Mouse (Mus musculus): ENCODE data around the gene Olfr748. TPM values are rescaled to one million over a fixed set of nuclear protein-coding genes. Genes with fewer than 3 reads are reported as not detected.

The Olfr748 gene
- polyA plus RNA-seq, 1 experiment from 2014 or later, result not detected

Other genes with a start within 250 kb of the Olfr748 start
- not detected in 2 replicates for gene Olfr741, start 234.6 kb upstream of the Olfr748 start, polyA plus RNA-seq (2015; fragmentation: Nextera tagmentation; extraction: Ambion mirVana)
- gene Olfr742, start 203.8 kb upstream of the Olfr748 start, polyA plus RNA-seq (2015; fragmentation: Nextera tagmentation; extraction: Ambion mirVana), result not detected in 2 replicates
- not detected in 2 replicates for gene Olfr743, start 185.5 kb upstream of the Olfr748 start, polyA plus RNA-seq (2015; fragmentation: Nextera tagmentation; extraction: Ambion mirVana)
- not detected in 2 replicates for gene Olfr744, start 92.5 kb upstream of the Olfr748 start, polyA plus RNA-seq (2015; fragmentation: Nextera tagmentation; extraction: Ambion mirVana)
- gene Olfr745, start 68.0 kb upstream of the Olfr748 start, polyA plus RNA-seq (2015; fragmentation: Nextera tagmentation; extraction: Ambion mirVana), result not detected in 2 replicates
- not detected in 2 replicates for gene Olfr746, start 60.3 kb upstream of the Olfr748 start, polyA plus RNA-seq (2015; fragmentation: Nextera tagmentation; extraction: Ambion mirVana)
- not detected in 2 replicates for gene Olfr747, start 14.2 kb upstream of the Olfr748 start, polyA plus RNA-seq (2015; fragmentation: Nextera tagmentation; extraction: Ambion mirVana)
- gene Olfr749, start 37.7 kb downstream of the Olfr748 start, polyA plus RNA-seq (2015; fragmentation: Nextera tagmentation; extraction: Ambion mirVana), result not detected in 2 replicates
- 14.6 TPM in 2 replicates for gene Ttc5, start 78.1 kb downstream of the Olfr748 start, polyA plus RNA-seq (2015; fragmentation: Nextera tagmentation; extraction: Ambion mirVana)
- not detected in 2 replicates for gene Ccnb1ip1, start 100.4 kb downstream of the Olfr748 start, polyA plus RNA-seq (2015; fragmentation: Nextera tagmentation; extraction: Ambion mirVana)
- gene Parp2, start 100.5 kb downstream of the Olfr748 start, polyA plus RNA-seq (2015; fragmentation: Nextera tagmentation; extraction: Ambion mirVana), result 28.9 and 31.0 TPM in 2 replicates
- gene Tep1, start 163.2 kb downstream of the Olfr748 start, polyA plus RNA-seq (2015; fragmentation: Nextera tagmentation; extraction: Ambion mirVana), result 3.2 and 3.7 TPM in 2 replicates
- gene Klhl33, start 190.1 kb downstream of the Olfr748 start, polyA plus RNA-seq (2015; fragmentation: Nextera tagmentation; extraction: Ambion mirVana), result 0.08 and 0.11 TPM in 2 replicates
- 53.3 and 54.4 TPM in 2 replicates for gene Osgep, start 217.5 kb downstream of the Olfr748 start, polyA plus RNA-seq (2015; fragmentation: Nextera tagmentation; extraction: Ambion mirVana)
- gene Apex1, start 217.6 kb downstream of the Olfr748 start, polyA plus RNA-seq (2015; fragmentation: Nextera tagmentation; extraction: Ambion mirVana), result 61.8 and 61.9 TPM in 2 replicates
- 22.8 and 24.9 TPM in 2 replicates for gene Pip4p1, start 223.5 kb downstream of the Olfr748 start, polyA plus RNA-seq (2015; fragmentation: Nextera tagmentation; extraction: Ambion mirVana)
- 75.2 and 83.1 TPM in 2 replicates for gene Pnp, start 223.7 kb downstream of the Olfr748 start, polyA plus RNA-seq (2015; fragmentation: Nextera tagmentation; extraction: Ambion mirVana)
- not detected in 2 replicates for gene Gm49342, start 237.1 kb downstream of the Olfr748 start, polyA plus RNA-seq (2015; fragmentation: Nextera tagmentation; extraction: Ambion mirVana)
- 10.6 and 11.0 TPM in 2 replicates for gene Pnp2, start 248.6 kb downstream of the Olfr748 start, polyA plus RNA-seq (2015; fragmentation: Nextera tagmentation; extraction: Ambion mirVana)